Mouse (Mus musculus) c-Kit-negative CD71-positive TER-119-positive erythroid progenitor cells, embryonic 14.5 days (primary cell): Measurements from ENCODE around the gene Chst14.
A peak's percentile ranks its signal among the peaks of the same experiment; 100 is the strongest.

Source experiments
- DNase-seq: peaks from one replicate; pipeline ENCODE4 v3.0.0-alpha.2; 2013; ENCODE audit warnings: low read depth, low spot score

The Chst14 gene

GRCm38 (mm10) chr2:118926361-118926997 is at the start of gene Chst14:
TSS of gene Chst14 (plus strand) at chr2:118926496.
- peak; percentile 52 for DNase-seq

- no peak for DNase-seq
Measured at GRCm38 (mm10) chr2:118881019-118881418, 45.3 kb upstream of the Chst14 start.

GRCm38 (mm10) chr2:118881956-118882355 is 44.3 kb upstream of the Chst14 start:
- DNase-seq = no peak

- DNase-seq = peak; percentile 67
Measured at GRCm38 (mm10) chr2:118882840-118883679, 43.2 kb upstream of the Chst14 start.

- no peak for DNase-seq
Measured at GRCm38 (mm10) chr2:118887440-118887839, 38.9 kb upstream of the Chst14 start.

- peak; percentile 63 for DNase-seq
Measured at GRCm38 (mm10) chr2:118887845-118888548, 38.3 kb upstream of the Chst14 start.

GRCm38 (mm10) chr2:118891173-118891572 is 35.1 kb upstream of the Chst14 start:
- DNase-seq = no peak

GRCm38 (mm10) chr2:118895990-118896913 is 30.0 kb upstream of the Chst14 start:
- DNase-seq = no peak

GRCm38 (mm10) chr2:118896914-118897291 is 29.4 kb upstream of the Chst14 start:
- DNase-seq = no peak

GRCm38 (mm10) chr2:118897392-118897791 is 28.9 kb upstream of the Chst14 start:
- DNase-seq = no peak

- DNase-seq = no peak
Measured at GRCm38 (mm10) chr2:118897808-118898207, 28.5 kb upstream of the Chst14 start.

- DNase-seq = no peak
Measured at GRCm38 (mm10) chr2:118898771-118899170, 27.5 kb upstream of the Chst14 start.

- DNase-seq = no peak
Measured at GRCm38 (mm10) chr2:118899306-118899705, 27.0 kb upstream of the Chst14 start.

GRCm38 (mm10) chr2:118899981-118900825 is 26.1 kb upstream of the Chst14 start, which contains the start of gene Bahd1:
TSS of gene Bahd1 (plus strand) at chr2:118900377.
- DNase-seq = no peak

- no peak for DNase-seq
Measured at GRCm38 (mm10) chr2:118900826-118901140, 25.5 kb upstream of the Chst14 start.

- DNase-seq = peak; percentile 85
Measured at GRCm38 (mm10) chr2:118901175-118902031, 24.9 kb upstream of the Chst14 start.

GRCm38 (mm10) chr2:118902051-118903025 is 24.0 kb upstream of the Chst14 start:
- DNase-seq = no peak

GRCm38 (mm10) chr2:118903333-118903741 is 23.0 kb upstream of the Chst14 start:
- no peak for DNase-seq
